ENCODE assay signal across 11 mouse cellular contexts in the genomic region with DNA sequence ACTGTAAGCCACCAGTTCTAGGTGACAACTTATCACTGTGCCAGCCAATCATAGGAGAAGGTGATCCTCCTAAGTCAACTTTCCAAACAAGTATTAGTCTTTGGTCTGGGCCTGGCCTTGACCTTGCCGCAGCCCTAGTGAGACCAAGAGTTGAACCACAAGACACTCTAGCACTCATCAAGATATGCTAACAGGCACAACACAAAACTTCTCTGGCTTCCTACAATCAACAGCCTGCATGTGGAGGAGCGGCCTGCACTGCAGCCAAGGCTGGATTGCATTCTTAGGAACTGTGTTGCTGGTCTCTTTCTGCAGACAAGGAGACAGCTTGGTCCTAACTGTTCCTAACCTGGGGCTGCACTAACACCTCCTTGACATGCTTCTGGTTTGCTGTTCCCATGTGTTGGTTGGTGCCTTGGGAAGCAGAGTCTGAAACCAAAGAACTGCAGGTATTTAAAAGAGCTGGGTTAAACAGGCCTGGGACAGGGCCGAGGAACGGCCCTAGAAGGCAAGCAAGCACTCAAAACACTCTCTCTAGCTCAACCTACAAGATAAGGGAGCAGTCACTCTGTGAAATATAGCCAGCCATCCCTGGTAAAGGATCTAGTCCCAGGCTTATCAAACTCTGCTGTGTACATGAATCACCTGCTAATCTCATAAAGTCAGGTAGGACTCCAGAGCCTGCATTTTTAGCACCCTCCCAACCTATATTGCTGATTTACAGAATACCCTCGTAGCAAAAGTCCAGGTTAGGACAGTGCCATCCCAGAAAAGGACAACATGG. TPM values are rescaled to one million over a fixed set of nuclear protein-coding genes. Genes with fewer than 3 reads are reported as not detected.
DNase-seq lines count a peak whose midpoint lies in the region; ATAC-seq and TF ChIP-seq lines count a peak whose summit lies in the region.
"Had no signal": no experiment of that assay in that cellular context is flagged by ENCODE, and none has a peak within 500 bp of the region (broad histone marks: within the 10 kb centered on the region; RNA-seq: fewer than 3 reads in every experiment).

No protein-coding gene starts in this region.

- H3K36me3 ChIP-seq in heart, embryonic 10.5 days = no peaks in the 10 kb centered on the region
- H3K36me3 ChIP-seq in liver, embryonic 11.5 days (ENCODE audit: control insufficient read depth, insufficient read depth, low read length) = no peaks in the 10 kb centered on the region
- H3K36me3 ChIP-seq in liver, embryonic 14.5 days (replicated peaks; ENCODE audit: control insufficient read depth, insufficient read depth, low read depth) = no peaks in the 10 kb centered on the region
- H3K36me3 ChIP-seq: hindbrain, embryonic 12.5 days had no signal

- 48% methylated on average over 5 of the region's 5 CpGs for WGBS in heart, embryonic 10.5 days
- 51% methylated on average over 5 of the region's 5 CpGs for WGBS in liver, embryonic 11.5 days
- WGBS in liver, embryonic 14.5 days (ENCODE audit: insufficient replicate concordance) = 18% methylated on average over 5 of the region's 5 CpGs

- DNase-seq in heart, embryonic 10.5 days (ENCODE audit: low spot score) = no peak
- DNase-seq in heart, postnatal 4 days = no peak
- DNase-seq in liver, embryonic 11.5 days (ENCODE audit: low spot score) = no peak
- DNase-seq in liver = no peak
- peak; percentile 18 for DNase-seq in c-Kit-positive CD71-positive TER-119-positive erythroid progenitor cells, embryonic 14.5 days (ENCODE audit: low spot score)
- DNase-seq in liver, embryonic 14.5 days (ENCODE audit: low read depth in 3 of 3, low spot score in 3 of 3) = no peak
- DNase-seq in thymus, postnatal 0 days (ENCODE audit: low spot score) = no peak
- DNase-seq in urinary bladder, postnatal 36 days (ENCODE audit: low spot score in 2 of 2) = no peak
- DNase-seq: B cell, adult 2 months; kidney, adult 11 months had no signal

- no peaks in the 10 kb centered on the region for H3K9me3 ChIP-seq in heart, embryonic 10.5 days
- H3K9me3 ChIP-seq in liver, embryonic 11.5 days (ENCODE audit: control insufficient read depth, low read length) = no peaks in the 10 kb centered on the region
- no peaks in the 10 kb centered on the region for H3K9me3 ChIP-seq in liver, embryonic 14.5 days (ENCODE audit: control insufficient read depth, low read length)
- H3K9me3 ChIP-seq: hindbrain, embryonic 12.5 days had no signal

- H3K27me3 ChIP-seq in heart, embryonic 10.5 days (ENCODE audit: insufficient read depth, poor library complexity, severe bottlenecking) = no peaks in the 10 kb centered on the region
- H3K27me3 ChIP-seq in liver, embryonic 11.5 days (replicated peaks; ENCODE audit: control insufficient read depth, insufficient read depth, low read length) = no peaks in the 10 kb centered on the region
- H3K27me3 ChIP-seq in liver, embryonic 14.5 days (ENCODE audit: control insufficient read depth, insufficient read depth, low read length) = no peaks in the 10 kb centered on the region
- H3K27me3 ChIP-seq: hindbrain, embryonic 12.5 days had no signal

- no peak overlapping the region for H3K9ac ChIP-seq in liver, embryonic 11.5 days (ENCODE audit: low read depth, low read length)
- H3K9ac ChIP-seq in liver, embryonic 14.5 days (replicated peaks) = peak overlapping the region; percentile 23; the same call in 1 of the 2 replicates
- H3K9ac ChIP-seq: hindbrain, embryonic 12.5 days had no signal

- no peak for TF ChIP-seq EP300 in liver, embryonic 14.5 days (IDR thresholded peaks at IDR 0.05; ENCODE audit: low read depth)

- H3K27ac ChIP-seq in heart, embryonic 10.5 days = peak overlapping the region; percentile 56
- peak overlapping the region; percentile 44 for H3K27ac ChIP-seq in liver, embryonic 11.5 days (ENCODE audit: low read depth, low read length)
- no peak overlapping the region for H3K27ac ChIP-seq in liver, embryonic 14.5 days
- H3K27ac ChIP-seq: hindbrain, embryonic 12.5 days had no signal

- peaks cover 58% of the 10 kb centered on the region for H3K4me1 ChIP-seq in heart, embryonic 10.5 days
- H3K4me1 ChIP-seq in liver, embryonic 11.5 days (replicated peaks; ENCODE audit: control insufficient read depth, insufficient read depth, low read length) = peaks cover 33% of the 10 kb centered on the region
- peaks cover 15 to 24% of the 10 kb centered on the region in 2 experiments for H3K4me1 ChIP-seq in liver, embryonic 14.5 days (replicated peaks; ENCODE audit: control insufficient read depth in 2 of 2, insufficient read depth in 2 of 2, low read length in 1 of 2)

- no peak for TF ChIP-seq CTCF in liver, embryonic 14.5 days (IDR thresholded peaks at IDR 0.05; ENCODE audit: low read depth)

- peak; percentile 74 for ATAC-seq in liver, embryonic 11.5 days (replicated peaks; ENCODE audit: low FRiP score)
- ATAC-seq in liver, embryonic 14.5 days (ENCODE audit: insufficient read depth) = peak; percentile 71

- H3K4me2 ChIP-seq in liver, embryonic 11.5 days = peak overlapping the region; percentile 13; the same call in 1 of the 2 replicates
- peak overlapping the region; percentile 6; the same call in 1 of the 2 replicates for H3K4me2 ChIP-seq in liver, embryonic 14.5 days (ENCODE audit: low read depth)
- H3K4me2 ChIP-seq: hindbrain, embryonic 12.5 days had no signal

- H3K4me3 ChIP-seq in heart, embryonic 10.5 days = no peak overlapping the region
- no peak overlapping the region for H3K4me3 ChIP-seq in liver, embryonic 11.5 days (ENCODE audit: low read depth, low read length)
- H3K4me3 ChIP-seq in liver, embryonic 14.5 days (ENCODE audit: insufficient read depth in 1 of 2, low read depth in 2 of 2, low read length in 2 of 2) = no peak overlapping the region
- H3K4me3 ChIP-seq: hindbrain, embryonic 12.5 days had no signal

RNA-seq across cellular contexts. Expression of gene Cux1, which starts 27.0 kb away (rescaled TPM):
- polyA plus RNA-seq in heart, embryonic 10.5 days (2016; fragmentation: Nextera tagmentation; extraction: Ambion mirVana) = 60.8 and 65.8 TPM in 2 replicates
- total RNA-seq in heart, postnatal 4 days (2021) = 100 to 1,000 TPM; 126 to 131 TPM
- polyA plus RNA-seq in liver, embryonic 11.5 days (2014; fragmentation: Nextera tagmentation; extraction: Ambion mirVana) = 45.8 and 50.0 TPM in 2 replicates
- polyA plus RNA-seq in liver, embryonic 14.5 days (2012; rRNA removed) = 7.8 and 9.0 TPM in 2 replicates
- 12.4 and 13.9 TPM in 2 replicates for polyA plus RNA-seq in liver, embryonic 14.5 days (2014; fragmentation: Nextera tagmentation; extraction: Ambion mirVana)
- polyA plus RNA-seq in thymus, postnatal 0 days (2015; fragmentation: Nextera tagmentation; extraction: Ambion mirVana) = 113 and 126 TPM in 2 replicates
